ENCODE assay signal across 13 mouse cellular contexts in genomic region chr19:10449190-10449589, GRCm38 (mm10). TPM values are rescaled to one million over a fixed set of nuclear protein-coding genes. Genes with fewer than 3 reads are reported as not detected.
DNase-seq lines count a peak whose midpoint lies in the region; ATAC-seq and TF ChIP-seq lines count a peak whose summit lies in the region.
"Had no signal": no experiment of that assay in that cellular context is flagged by ENCODE, and none has a peak within 500 bp of the region (broad histone marks: within the 10 kb centered on the region; RNA-seq: fewer than 3 reads in every experiment).

No protein-coding gene starts in this region.

- no peaks in the 10 kb centered on the region for H3K36me3 ChIP-seq in kidney, embryonic 14.5 days (ENCODE audit: control insufficient read depth, insufficient read depth, low read length)
- H3K36me3 ChIP-seq in midbrain, embryonic 13.5 days: peaks cover 40% of the 10 kb centered on the region
- peaks cover 34% of the 10 kb centered on the region for H3K36me3 ChIP-seq in midbrain, embryonic 10.5 days
- H3K36me3 ChIP-seq in forebrain, postnatal 0 days (ENCODE audit: insufficient read depth): peaks cover 34% of the 10 kb centered on the region
- H3K36me3 ChIP-seq in midbrain, embryonic 15.5 days (replicated peaks): peaks cover 23% of the 10 kb centered on the region; the same call in 1 of the 2 replicates
- H3K36me3 ChIP-seq in thymus, adult 2 months (ENCODE audit: control insufficient read depth, insufficient read depth, low read length): no peaks in the 10 kb centered on the region
- H3K36me3 ChIP-seq: embryonic facial prominence, embryonic 13.5 days; G1E; lung, embryonic 15.5 days had no signal

- no peak overlapping the region for H3K4me3 ChIP-seq in kidney, embryonic 14.5 days (ENCODE audit: low read length)
- H3K4me3 ChIP-seq in midbrain, embryonic 13.5 days (replicated peaks): no peak overlapping the region
- no peak overlapping the region for H3K4me3 ChIP-seq in midbrain, embryonic 10.5 days
- H3K4me3 ChIP-seq in forebrain, postnatal 0 days (ENCODE audit: low read depth, low read length): no peak overlapping the region
- no peak overlapping the region for H3K4me3 ChIP-seq in midbrain, embryonic 15.5 days
- no peak overlapping the region for H3K4me3 ChIP-seq in thymus, adult 2 months (ENCODE audit: control insufficient read depth, insufficient read depth, low read length)
- H3K4me3 ChIP-seq: embryonic facial prominence, embryonic 13.5 days; lung, embryonic 15.5 days; megakaryocyte, embryonic 14.5 days had no signal

- H3K27ac ChIP-seq in kidney, embryonic 14.5 days (ENCODE audit: low read depth, low read length): no peak overlapping the region
- no peak overlapping the region for H3K27ac ChIP-seq in midbrain, embryonic 13.5 days
- H3K27ac ChIP-seq in midbrain, embryonic 10.5 days (replicated peaks): no peak overlapping the region
- no peak overlapping the region for H3K27ac ChIP-seq in forebrain, postnatal 0 days (ENCODE audit: low read depth, low read length)
- H3K27ac ChIP-seq in midbrain, embryonic 15.5 days: no peak overlapping the region
- H3K27ac ChIP-seq in thymus, adult 2 months (ENCODE audit: control insufficient read depth, insufficient read depth, low read length): no peak overlapping the region
- H3K27ac ChIP-seq: embryonic facial prominence, embryonic 13.5 days; lung, embryonic 15.5 days had no signal

- no peaks in the 10 kb centered on the region for H3K4me1 ChIP-seq in kidney, embryonic 14.5 days (ENCODE audit: control insufficient read depth, insufficient read depth, low read length)
- 0 out of 2 replicates have a peak, but pooled peaks cover 7% of the 10 kb centered on the region for H3K4me1 ChIP-seq in midbrain, embryonic 13.5 days (replicated peaks)
- peaks cover 31% of the 10 kb centered on the region for H3K4me1 ChIP-seq in midbrain, embryonic 10.5 days
- H3K4me1 ChIP-seq in forebrain, postnatal 0 days (ENCODE audit: insufficient read depth): no peaks in the 10 kb centered on the region
- H3K4me1 ChIP-seq in midbrain, embryonic 15.5 days: no peaks in the 10 kb centered on the region
- H3K4me1 ChIP-seq in thymus, adult 2 months (replicated peaks; ENCODE audit: control insufficient read depth, insufficient read depth, low read length): no peaks in the 10 kb centered on the region
- H3K4me1 ChIP-seq: lung, embryonic 15.5 days; megakaryocyte, embryonic 14.5 days had no signal

- no peak for DNase-seq in kidney, postnatal 4 days
- no peak for DNase-seq in midbrain, embryonic 10.5 days (ENCODE audit: low spot score)
- no peak for DNase-seq in forebrain, postnatal 0 days
- DNase-seq in thymus, adult 2 months: no peak
- DNase-seq in testis, postnatal 14 days (ENCODE audit: low spot score): no peak

- ATAC-seq in kidney, embryonic 14.5 days (ENCODE audit: low FRiP score, low TSS enrichment): peak; percentile 47
- ATAC-seq in midbrain, embryonic 13.5 days: peak; percentile 55
- ATAC-seq in forebrain, postnatal 0 days: peak; percentile 5; the same call in 1 of the 2 replicates
- ATAC-seq in midbrain, embryonic 15.5 days (replicated peaks): peak; percentile 14

- H3K9ac ChIP-seq in kidney, embryonic 14.5 days (ENCODE audit: low read depth, low read length): no peak overlapping the region
- no peak overlapping the region for H3K9ac ChIP-seq in midbrain, embryonic 13.5 days (replicated peaks)
- no peak overlapping the region for H3K9ac ChIP-seq in forebrain, postnatal 0 days
- no peak overlapping the region for H3K9ac ChIP-seq in midbrain, embryonic 15.5 days
- H3K9ac ChIP-seq: lung, embryonic 15.5 days had no signal

- no peak for TF ChIP-seq POLR2A in thymus, adult 2 months (IDR thresholded peaks at IDR 0.05; ENCODE audit: control insufficient read depth, extremely low read depth, insufficient read depth, low read length, poor library complexity)

- H3K27me3 ChIP-seq in kidney, embryonic 14.5 days (ENCODE audit: control insufficient read depth, insufficient read depth, low read length): peaks cover 7% of the 10 kb centered on the region
- peaks cover 15% of the 10 kb centered on the region for H3K27me3 ChIP-seq in midbrain, embryonic 13.5 days
- H3K27me3 ChIP-seq in midbrain, embryonic 10.5 days (ENCODE audit: low read depth, poor library complexity, severe bottlenecking): peaks cover 28% of the 10 kb centered on the region
- no peaks in the 10 kb centered on the region for H3K27me3 ChIP-seq in forebrain, postnatal 0 days (ENCODE audit: insufficient read depth, low read length)
- no peaks in the 10 kb centered on the region for H3K27me3 ChIP-seq in midbrain, embryonic 15.5 days (replicated peaks)
- no peaks in the 10 kb centered on the region for H3K27me3 ChIP-seq in thymus, adult 2 months (ENCODE audit: control insufficient read depth, insufficient read depth, low read length)

- H3K4me2 ChIP-seq in kidney, embryonic 14.5 days (replicated peaks; ENCODE audit: low read depth, low read length): no peak overlapping the region
- no peak overlapping the region for H3K4me2 ChIP-seq in midbrain, embryonic 13.5 days (replicated peaks)
- H3K4me2 ChIP-seq in forebrain, postnatal 0 days (ENCODE audit: low read depth): no peak overlapping the region
- no peak overlapping the region for H3K4me2 ChIP-seq in midbrain, embryonic 15.5 days
- H3K4me2 ChIP-seq: embryonic facial prominence, embryonic 13.5 days; lung, embryonic 15.5 days had no signal

- no peaks in the 10 kb centered on the region for H3K9me3 ChIP-seq in kidney, embryonic 14.5 days (ENCODE audit: control insufficient read depth, low read length)
- no peaks in the 10 kb centered on the region for H3K9me3 ChIP-seq in midbrain, embryonic 13.5 days
- H3K9me3 ChIP-seq in midbrain, embryonic 10.5 days (replicated peaks): no peaks in the 10 kb centered on the region; the same call in 1 of the 2 replicates
- H3K9me3 ChIP-seq in forebrain, postnatal 0 days (ENCODE audit: low read length): no peaks in the 10 kb centered on the region
- H3K9me3 ChIP-seq in midbrain, embryonic 15.5 days: no peaks in the 10 kb centered on the region
- H3K9me3 ChIP-seq: embryonic facial prominence, embryonic 13.5 days; G1E; lung, embryonic 15.5 days had no signal

- TF ChIP-seq CTCF in forebrain, postnatal 0 days (IDR thresholded peaks at IDR 0.05; ENCODE audit: low read depth): no peak
- no peak for TF ChIP-seq CTCF in thymus, adult 2 months (IDR thresholded peaks at IDR 0.05; ENCODE audit: borderline replicate concordance, control insufficient read depth, extremely low read depth, insufficient read depth, low read length, poor library complexity)

- 61% methylated on average over 6 of the region's 6 CpGs for WGBS in kidney, embryonic 14.5 days
- WGBS in midbrain, embryonic 13.5 days: 79% methylated on average over 6 of the region's 6 CpGs
- 63% methylated on average over 6 of the region's 6 CpGs for WGBS in midbrain, embryonic 10.5 days
- WGBS in forebrain, postnatal 0 days: 78% methylated on average over 6 of the region's 6 CpGs
- 70% methylated on average over 6 of the region's 6 CpGs for WGBS in midbrain, embryonic 15.5 days
- WGBS in thymus, adult 2 months: 86% methylated on average over 6 of the region's 6 CpGs

RNA-seq across cellular contexts. Expression of gene Lrrc10b, which starts 8.1 kb away (rescaled TPM):
- 0.91 and 1.0 TPM in 2 replicates for polyA plus RNA-seq in kidney, embryonic 14.5 days (2014; fragmentation: Nextera tagmentation; extraction: Ambion mirVana)
- polyA plus RNA-seq in midbrain, embryonic 13.5 days (2015; fragmentation: Nextera tagmentation; extraction: Ambion mirVana): 0.71 and 0.76 TPM in 2 replicates
- polyA plus RNA-seq in midbrain, embryonic 10.5 days (2016; fragmentation: Nextera tagmentation; extraction: Ambion mirVana): 0.70 and 1.4 TPM in 2 replicates
- total RNA-seq in forebrain, postnatal 0 days (2014; rRNA removed): 6.5 and 7.7 TPM in 2 replicates
- 1.1 and 2.5 TPM in 2 replicates for polyA plus RNA-seq in forebrain, postnatal 0 days (2015; fragmentation: Nextera tagmentation; extraction: Ambion mirVana)
- 1.7 and 2.4 TPM in 2 replicates for polyA plus RNA-seq in midbrain, embryonic 15.5 days (2015; fragmentation: Nextera tagmentation; extraction: Ambion mirVana)
- 0.42 and 0.59 TPM in 2 replicates for polyA plus RNA-seq in thymus, adult 2 months (2012; rRNA removed)
- total RNA-seq: common myeloid progenitor, adult 5-6 weeks; G1E had no signal
- polyA plus RNA-seq: G1E had no signal

RNA-seq across cellular contexts. Expression of gene Ppp1r32, which starts 33.5 kb away (rescaled TPM):
- polyA plus RNA-seq in kidney, embryonic 14.5 days (2014; fragmentation: Nextera tagmentation; extraction: Ambion mirVana): not detected in 2 replicates
- polyA plus RNA-seq in midbrain, embryonic 13.5 days (2015; fragmentation: Nextera tagmentation; extraction: Ambion mirVana): 1.0 and 1.6 TPM in 2 replicates
- 0.39 and 0.47 TPM in 2 replicates for polyA plus RNA-seq in midbrain, embryonic 10.5 days (2016; fragmentation: Nextera tagmentation; extraction: Ambion mirVana)
- total RNA-seq in forebrain, postnatal 0 days (2014; rRNA removed): 3.5 and 5.1 TPM in 2 replicates
- 4.4 and 6.0 TPM in 2 replicates for polyA plus RNA-seq in forebrain, postnatal 0 days (2015; fragmentation: Nextera tagmentation; extraction: Ambion mirVana)
- 2.4 and 3.7 TPM in 2 replicates for polyA plus RNA-seq in midbrain, embryonic 15.5 days (2015; fragmentation: Nextera tagmentation; extraction: Ambion mirVana)
- 2.0 and 2.1 TPM in 2 replicates for polyA plus RNA-seq in thymus, adult 2 months (2012; rRNA removed)
- total RNA-seq: common myeloid progenitor, adult 5-6 weeks had no signal

Comparison
In these comparisons a context has a peak if more than half of its experiments do, and no peak if none do; other contexts are left out.
1. ATAC-seq: peak in every context shown above with its lines; median percentile 55 in midbrain, embryonic 13.5 days; 47 in kidney, embryonic 14.5 days; 14 in midbrain, embryonic 15.5 days; 5 in forebrain, postnatal 0 days.